Mouse (Mus musculus): ENCODE results near the gene Hoxd4.

Gene Hoxd4

DNA sequence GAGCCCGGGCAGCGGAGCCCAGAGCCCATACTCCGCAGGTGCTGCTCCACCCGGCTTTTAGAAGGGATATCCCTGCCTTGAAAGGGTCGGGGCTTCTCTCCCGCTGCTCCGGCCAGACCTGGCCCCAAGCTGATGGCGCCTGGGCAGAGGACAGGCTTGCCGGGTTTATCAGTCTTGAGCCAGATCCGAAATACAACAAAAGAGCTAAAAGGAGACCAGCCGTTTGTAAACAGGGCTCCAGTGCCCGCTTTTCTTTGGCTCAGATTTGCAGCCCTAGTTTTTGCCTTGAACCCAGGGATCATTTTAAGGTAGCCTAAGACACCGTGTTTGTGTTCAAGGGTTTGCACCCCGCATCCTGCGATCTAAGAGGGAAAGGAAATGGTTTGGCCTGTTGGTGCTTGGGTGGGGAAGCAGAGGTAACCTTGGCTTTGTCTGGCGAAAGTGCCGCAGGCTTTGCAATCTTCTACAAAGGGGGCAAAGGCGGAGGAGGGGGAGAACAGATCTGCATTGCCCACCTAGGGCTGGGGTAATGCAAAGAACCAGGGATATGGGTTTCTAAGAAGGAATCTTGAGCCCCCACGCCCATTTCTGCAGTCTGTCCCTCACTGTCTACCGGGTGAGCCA, 18.8 kb upstream of the Hoxd4 start:
- DNase-seq (ENCODE audit: low read depth, low spot score) = no peak

DNA sequence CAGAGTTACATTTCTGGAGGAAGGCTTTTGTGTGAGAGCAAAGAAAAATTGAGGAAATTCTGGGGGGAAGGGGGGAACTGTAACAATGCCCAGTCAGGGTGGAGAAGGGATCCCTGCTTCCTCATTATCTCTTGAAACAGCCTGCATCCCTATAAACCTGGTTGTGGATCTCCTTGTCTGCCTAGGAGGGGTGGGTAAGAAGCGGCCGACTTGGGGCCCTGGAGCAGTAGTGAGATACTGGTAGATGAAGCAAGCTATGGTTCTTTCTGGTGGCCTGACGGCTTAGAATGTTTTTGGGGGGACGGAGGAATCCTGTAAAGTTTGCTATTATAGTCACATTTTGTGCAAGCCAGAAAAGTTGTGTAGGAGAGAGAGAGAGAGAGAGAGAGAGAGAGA, 18.3 kb upstream of the Hoxd4 start:
- DNase-seq (ENCODE audit: low read depth, low spot score) = no peak

DNA sequence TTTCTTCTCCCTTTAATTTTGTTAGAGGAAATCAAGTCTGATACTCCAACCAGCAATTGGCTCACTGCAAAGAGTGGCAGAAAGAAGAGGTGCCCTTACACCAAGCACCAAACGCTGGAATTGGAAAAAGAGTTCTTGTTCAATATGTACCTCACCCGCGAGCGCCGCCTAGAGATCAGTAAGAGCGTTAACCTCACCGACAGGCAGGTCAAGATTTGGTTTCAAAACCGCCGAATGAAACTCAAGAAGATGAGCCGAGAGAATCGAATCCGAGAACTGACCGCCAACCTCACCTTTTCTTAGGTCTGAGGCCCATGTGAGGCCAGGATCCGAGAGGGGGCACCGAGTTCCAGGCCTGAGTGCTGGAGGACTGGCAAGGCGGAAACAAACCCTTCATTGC, 17.7 kb upstream of the Hoxd4 start:
- no peak for DNase-seq (ENCODE audit: low read depth, low spot score)

DNA sequence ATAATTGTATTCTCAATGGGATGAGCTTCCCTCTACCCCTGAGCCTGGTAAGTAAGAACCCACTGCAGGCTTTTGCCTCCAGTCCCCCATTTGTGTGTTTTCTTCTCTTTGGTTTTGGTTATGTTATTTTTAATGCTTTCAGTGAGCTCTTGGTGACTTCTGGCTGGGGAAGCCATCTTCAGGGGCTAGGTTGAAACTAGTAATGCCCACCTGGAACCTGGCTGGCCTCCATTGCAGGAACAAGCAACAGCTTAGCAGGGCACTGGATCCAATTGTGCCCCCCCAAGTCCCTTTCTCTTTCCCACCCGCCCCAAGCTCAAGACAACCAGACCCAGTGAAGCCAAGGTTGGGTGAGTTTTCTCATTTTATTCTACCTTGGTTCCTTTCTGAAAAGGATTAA, 16.3 kb upstream of the Hoxd4 start:
- DNase-seq (ENCODE audit: low read depth, low spot score) = no peak

DNA sequence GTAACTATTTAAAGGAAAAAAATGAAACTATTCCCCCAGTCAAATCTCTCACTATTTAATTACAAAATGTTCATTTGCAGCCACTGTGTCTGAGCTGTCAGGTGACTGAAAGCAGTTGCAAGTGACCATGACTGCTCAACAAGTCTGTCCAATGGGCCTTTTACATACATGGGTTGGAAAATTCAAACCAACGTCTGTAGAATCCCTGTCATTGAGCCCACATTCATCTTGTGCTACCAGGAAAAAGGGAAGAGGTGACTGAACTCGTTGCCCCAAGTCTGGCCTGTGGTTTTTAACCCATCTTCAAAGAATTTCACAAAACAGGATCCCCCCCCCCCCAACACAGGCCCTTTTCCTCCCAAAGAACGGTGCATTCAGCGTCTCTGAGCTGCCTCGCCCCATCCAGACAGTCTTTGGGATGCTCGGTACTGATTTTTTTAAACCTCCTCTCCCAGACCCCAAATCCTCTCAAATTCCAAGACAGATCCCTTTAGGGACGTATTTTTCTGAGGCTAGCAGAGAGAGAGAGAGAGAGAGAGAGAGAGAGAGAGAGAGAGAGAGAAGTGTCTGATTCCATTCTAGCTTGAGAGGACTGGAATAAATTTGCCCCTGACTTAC, 15.8 kb upstream of the Hoxd4 start:
- DNase-seq (ENCODE audit: low read depth, low spot score) = no peak

DNA sequence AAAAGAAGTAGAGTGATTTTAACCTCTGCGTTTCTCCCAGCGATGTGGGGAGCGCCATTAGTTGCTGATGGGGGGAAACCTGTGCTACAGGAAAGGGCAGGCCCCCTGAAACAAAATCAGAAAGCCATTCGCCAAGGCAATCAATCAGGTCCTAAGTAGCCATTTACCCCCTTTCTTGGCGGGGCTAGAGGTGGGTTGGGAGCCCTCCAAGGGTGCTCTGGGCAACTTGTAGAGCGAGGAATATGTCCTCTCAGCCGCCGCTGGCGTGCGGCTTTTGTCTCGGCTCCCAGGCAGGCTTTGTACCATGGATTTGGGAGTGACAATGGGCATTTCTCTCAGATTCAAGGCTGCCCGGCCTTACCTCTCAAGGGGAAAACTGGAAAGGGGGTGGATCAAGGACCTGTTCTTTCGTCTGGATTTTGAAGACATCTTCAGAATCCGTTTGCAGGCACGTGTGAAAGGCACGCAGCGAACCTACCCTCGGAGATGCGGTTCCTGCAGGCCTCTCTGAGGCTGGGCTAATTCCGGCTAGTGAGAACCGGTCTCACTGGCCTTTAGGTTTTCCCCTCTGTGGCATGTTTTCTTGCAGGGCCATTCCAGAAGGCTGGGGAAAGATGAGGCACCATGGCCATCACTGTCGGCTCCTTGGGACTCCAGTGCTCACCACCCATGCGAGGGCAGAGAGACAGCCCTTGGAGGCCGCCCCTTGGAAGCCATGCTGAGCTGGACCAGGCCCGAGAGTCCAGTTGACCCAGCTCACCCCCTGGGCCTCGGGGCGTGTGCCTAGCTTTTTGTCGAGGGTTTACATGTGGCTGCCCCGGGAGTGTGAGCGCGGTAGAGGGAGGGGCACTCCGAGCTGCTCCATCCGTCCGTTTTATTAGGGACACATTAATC, 15.0 kb upstream of the Hoxd4 start:
- DNase-seq (ENCODE audit: low read depth, low spot score) = no peak

DNA sequence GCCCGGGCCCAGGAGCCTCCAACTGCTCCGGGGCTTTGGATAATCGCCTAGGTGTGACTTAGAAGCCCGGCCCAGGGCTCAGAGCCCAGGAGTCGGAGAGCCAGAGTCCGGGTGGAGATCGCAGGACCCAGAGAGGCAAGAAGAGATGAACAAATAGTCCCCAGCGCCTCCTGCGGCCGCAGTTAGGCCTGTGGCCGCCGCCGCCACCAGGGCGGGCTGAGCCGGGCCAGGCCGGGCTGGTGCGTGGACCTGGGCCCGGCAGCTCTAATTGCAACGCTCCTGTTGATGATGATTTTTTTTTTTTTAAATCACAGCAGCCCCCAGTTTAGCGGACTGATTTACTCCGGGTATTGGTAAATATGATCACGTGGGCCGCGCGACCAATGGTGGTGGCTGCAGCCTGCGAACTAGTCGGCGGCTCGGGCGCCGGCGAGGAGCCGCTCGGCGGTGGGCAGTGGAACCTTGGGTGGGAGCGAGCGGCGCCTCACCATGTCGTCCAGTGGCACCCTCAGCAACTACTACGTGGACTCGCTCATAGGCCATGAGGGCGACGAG, 14.1 kb upstream of the Hoxd4 start, which contains the start of gene Hoxd9:
Gene Hoxd9, plus strand, starts transcription at position 161 of the 555 bp plus-strand sequence.
- DNase-seq (ENCODE audit: low read depth, low spot score) = no peak

DNA sequence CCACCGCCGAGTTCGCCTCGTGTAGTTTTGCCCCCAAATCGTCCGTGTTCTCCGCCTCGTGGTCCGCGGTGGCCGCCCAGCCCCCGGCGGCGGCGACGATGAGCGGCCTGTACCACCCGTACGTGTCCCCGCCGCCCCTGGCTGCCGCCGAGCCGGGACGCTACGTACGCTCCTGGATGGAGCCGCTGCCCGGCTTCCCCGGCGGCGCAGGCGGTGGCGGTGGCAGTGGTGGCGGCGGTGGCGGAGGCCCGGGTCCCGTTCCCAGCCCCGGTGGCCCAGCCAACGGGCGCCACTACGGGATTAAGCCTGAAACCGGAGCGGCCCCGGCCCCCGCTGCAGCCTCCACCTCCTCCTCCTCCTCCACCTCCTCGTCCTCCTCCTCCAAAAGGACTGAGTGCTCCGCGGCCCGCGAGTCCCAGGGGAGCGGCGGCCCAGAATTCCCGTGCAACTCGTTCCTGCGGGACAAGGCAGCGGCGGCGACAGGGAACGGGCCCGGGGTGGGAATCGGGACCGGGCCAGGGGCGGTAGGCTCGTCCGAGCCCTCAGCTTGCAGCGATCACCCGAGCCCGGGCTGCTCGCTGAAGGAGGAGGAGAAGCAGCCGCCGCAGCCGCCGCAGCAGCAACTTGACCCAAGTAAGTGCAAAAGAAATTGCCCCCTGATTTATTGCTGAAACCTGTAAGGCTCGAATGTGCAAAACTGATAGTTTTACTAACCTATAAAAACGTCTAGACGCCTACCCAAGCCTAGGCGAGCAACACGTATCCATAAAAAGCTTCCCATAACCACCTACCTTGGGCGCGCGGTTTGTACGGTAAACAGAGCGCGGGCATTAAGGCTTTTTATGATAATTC, 13.3 kb upstream of the Hoxd4 start:
- DNase-seq (ENCODE audit: low read depth, low spot score) = no peak

DNA sequence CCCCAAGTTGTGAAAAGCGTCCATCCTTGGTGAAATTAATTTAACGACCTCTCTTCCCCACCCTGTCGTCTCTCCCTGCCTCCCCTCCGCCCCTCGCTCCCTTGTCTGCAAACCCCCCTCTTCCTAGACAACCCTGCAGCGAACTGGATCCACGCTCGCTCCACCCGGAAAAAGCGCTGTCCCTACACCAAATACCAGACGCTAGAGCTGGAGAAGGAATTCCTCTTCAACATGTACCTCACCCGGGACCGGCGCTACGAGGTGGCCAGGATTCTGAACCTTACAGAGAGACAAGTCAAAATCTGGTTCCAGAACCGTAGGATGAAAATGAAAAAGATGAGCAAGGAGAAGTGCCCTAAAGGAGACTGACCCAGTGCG, 12.7 kb upstream of the Hoxd4 start:
- DNase-seq (ENCODE audit: low read depth, low spot score) = no peak

DNA sequence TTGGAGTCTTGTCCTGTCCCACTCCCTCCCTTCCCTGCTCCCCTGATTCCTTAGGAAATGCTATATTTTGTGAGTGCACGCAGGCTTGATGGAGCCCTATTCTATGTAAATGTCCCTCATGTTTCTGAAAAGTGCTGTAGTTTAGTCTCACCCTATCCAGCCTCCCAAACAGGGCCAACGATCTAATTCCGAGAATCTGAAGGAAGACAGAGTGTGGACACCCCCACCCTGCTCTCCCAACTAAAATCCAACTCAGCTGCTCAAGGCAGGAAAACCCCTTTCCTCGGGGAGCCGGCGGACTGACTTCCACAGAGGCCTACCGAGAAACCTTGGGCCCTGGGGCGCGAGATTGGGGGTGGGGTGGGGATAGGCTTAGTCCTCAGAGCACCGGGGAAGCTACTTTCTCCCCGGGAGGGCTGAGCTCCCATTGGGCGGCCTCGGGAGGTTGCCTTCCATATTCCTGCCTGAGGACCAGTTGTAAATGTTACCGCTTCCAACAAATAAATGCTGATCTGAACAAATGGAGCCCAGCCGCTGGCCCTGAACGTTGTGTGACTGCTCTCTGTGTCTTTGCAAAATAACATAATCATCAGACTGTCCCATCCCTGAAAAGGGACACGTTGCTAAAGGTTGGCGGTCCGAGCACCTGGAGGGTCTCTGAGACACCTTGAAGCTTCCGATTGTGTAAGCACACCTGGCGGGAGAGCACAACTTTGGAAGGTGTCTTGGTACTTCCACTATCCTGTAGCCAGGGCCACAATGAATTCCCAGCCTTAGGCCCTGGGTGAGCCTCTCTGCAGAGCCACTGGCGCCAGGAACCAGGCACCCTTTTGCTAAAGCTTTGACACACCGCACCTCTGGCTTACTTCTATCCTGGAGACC, 11.8 kb upstream of the Hoxd4 start:
- no peak for DNase-seq (ENCODE audit: low read depth, low spot score)

DNA sequence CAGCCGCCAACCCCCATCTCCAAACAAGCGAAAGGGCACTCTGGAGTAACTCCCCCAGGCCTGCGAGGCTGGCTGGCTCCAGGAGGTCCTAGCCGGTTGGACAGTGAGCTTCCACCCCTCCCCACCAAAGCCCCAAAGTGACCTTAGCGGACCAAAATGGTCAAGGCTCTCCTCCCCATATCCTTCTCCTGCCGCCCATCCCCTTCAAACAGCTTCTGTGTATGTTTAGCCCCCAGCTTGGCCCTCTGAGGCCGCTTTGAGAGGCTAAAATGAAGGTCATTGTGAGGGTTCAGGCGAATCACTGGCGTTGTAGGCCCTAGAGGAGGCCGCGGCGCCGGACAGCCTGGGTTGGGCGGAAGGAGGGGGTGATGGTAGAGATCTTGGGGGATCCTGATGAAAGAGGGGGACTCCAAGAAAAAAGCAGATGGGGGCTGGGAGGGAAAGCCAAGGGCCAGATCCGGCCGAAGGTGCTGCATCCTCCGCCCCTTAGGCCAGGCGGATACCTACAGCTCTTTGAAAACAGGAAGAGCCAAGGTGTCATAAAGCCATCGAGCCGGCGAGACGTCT, 11.1 kb upstream of the Hoxd4 start:
- no peak for DNase-seq (ENCODE audit: low read depth, low spot score)

DNA sequence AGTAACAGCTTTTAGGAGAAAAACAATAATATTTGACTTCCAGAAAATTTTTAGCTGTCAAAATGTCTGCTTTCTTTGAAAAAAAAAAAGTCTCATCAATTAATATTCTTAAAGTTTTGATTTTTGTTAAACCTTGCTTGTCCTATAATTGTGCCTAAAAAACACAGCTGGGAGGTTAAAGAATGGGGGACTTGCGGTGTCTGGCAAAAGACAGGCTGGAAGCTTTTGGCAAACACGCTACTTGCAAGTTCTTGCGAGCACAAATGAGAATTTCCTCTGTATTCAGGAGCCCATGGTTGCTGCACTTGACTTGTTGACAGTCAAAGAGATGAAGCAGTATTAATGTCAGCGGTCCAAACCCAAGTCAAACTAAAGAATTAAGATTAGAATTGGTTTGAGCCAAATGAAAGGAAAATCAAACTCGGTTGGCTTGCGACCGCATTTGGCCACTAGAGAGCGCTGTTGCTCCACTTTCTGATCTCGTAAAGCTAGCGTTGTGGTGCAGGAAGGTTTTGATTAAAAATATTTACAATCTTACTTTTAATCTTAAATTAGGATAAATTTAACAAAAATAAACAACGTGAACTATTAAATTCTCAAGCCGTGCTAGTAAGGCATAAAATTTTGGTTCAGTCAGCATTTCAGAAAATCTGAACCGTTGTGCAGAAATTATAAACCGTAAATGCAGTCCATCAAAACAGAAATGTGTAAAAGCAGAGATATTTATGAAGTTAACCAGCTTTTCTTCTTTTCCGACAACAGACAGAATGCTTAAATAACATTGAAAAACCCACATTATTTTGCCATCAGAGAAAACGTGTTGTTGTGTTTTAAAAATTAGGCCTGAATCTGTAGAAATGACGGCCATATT, 9.5 kb upstream of the Hoxd4 start:
- DNase-seq (ENCODE audit: low read depth, low spot score) = peak; percentile 51

DNA sequence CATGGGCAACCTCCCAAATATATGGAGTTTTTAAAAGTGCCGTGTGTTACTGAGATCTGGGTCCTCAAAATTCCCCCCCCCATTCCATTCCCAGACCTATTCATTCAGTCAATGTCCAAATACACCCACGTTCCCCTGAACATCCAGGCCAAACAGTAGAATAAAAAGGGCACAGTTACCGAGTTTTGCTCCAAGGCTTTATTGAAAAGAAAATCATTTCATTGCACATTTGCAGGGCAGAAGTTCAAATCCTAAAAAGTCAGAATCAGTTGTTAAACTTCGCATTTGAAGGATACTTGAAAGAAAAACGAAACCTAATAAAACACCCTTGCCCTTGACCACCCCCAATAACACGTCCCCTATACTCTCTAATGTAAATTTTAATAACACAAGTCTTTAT, 8.9 kb upstream of the Hoxd4 start:
- DNase-seq (ENCODE audit: low read depth, low spot score) = no peak

DNA sequence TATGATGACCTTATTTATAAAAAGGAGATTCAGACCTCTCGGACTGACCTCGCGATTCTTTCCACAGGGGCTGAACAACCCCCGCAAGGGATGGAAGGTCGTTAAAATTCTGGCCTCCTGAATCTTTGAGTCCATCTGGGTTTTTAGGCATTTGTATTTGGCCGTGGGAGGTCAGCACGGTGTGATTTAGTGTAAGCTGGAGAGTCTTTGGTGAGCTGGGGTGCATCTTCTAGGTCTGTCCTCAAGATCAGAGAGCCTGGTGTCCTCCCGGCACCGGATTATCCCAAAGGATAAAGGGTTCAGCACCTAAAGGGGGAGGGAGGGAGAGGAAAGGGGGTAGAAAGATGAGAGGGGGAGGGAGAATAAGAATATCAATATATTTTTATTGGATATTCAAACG, 8.4 kb upstream of the Hoxd4 start:
- DNase-seq (ENCODE audit: low read depth, low spot score) = no peak

DNA sequence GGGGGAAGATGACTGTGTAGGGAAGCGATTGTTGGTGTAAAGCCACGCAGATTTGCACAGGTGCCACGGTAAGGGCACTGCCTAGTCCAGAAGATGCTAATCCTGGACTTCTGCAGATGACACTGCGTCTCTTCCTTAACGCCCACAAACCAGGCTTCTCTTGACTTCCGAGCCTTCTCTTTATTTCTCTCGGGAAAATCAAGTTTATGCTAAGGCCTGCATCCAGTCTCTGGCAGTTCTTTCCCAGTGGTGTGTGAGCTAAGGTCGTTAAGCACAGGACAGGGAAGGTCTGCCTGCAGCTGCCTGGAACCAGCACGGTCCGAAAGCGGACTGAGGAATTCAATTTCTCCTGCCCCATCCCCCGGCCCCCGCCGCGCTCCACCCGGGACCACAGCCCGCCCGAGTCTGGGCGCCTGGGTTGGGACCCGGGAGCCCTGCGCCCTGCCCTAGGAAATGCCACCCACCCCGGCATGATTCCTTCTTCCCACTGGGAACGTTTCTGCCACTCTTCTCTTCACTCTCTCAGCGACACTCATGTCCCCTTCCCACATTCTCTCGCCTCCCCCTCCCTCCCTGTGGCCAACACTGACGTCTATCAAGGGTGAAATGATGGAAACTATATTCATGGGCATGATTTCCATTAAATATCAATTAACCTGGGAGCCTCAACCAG, 7.9 kb upstream of the Hoxd4 start:
- no peak for DNase-seq (ENCODE audit: low read depth, low spot score)

DNA sequence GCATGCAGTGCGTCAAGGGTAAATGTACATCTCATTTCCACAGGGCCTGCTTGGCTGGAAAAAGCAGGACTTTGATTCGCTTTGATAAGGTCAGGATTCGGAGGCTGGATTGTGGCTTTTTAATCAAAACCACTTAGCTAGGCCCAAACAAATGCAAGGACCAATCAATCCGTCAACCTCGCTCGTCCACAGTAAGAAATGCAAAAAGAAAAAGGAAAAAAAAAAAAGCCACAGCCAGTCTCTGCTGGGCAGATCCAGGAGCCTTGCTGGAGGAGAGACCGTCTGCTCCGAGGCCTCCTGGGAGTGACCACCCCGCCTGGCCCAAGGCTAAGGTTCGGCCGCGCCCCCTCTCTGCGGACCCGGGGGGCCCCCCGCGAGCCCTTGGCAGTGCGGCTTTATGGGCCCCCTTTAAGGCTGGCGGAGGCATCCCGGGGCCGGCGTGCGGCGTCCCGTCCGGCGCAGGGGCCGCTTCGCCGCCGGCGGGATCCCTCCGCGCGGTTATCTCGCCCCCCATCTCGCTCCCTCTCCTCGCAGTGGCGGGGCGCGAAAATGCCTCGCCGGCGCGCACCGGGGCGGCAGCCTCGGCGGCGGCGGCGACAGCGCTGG, 7.2 kb upstream of the Hoxd4 start, which contains the start of gene Hoxd8:
Gene Hoxd8, plus strand, starts transcription at position 223 of the 606 bp plus-strand sequence.
- DNase-seq (ENCODE audit: low read depth, low spot score) = no peak

DNA sequence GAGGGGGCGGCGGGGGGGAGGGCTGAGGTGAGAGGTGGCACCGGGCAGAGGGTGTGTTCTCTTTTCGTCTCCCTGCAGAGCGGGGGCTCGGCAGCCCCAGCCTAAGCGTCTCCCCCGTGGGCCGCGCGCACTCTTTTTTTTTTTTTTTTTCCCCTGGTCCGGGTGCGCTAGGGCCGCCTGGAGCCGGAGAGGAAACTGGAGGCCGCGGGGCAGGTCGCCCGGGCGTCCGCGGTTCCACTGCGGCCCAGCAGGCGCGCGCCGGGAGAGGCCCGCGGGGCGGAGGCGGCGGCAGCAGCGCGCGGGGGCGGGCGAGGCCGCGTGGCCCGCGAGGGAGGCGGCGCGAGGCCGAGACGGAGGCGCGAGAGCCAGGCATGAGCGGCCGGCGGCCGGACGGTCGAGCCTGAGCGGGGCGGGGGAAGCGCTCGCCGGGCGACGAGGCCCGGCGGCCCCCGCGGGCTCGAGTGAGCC, 6.7 kb upstream of the Hoxd4 start:
- DNase-seq (ENCODE audit: low read depth, low spot score) = no peak

Data from CD4-positive helper T cell, adult 2 months (primary cell).